Mouse (Mus musculus) erythroblast, embryonic 14.5 days (primary cell): ENCODE measurements around the gene Setd4. TPM values are rescaled to one million over a fixed set of nuclear protein-coding genes. Genes with fewer than 3 reads are reported as not detected.

ENCODE experiments used
- H3K27me3 ChIP-seq: 2 replicates; pipeline ENCODE4 v1.6.1; 2012; ENCODE audit warnings: inconsistent platforms; ENCODE audit not compliant: control insufficient read depth
- H3K36me3 ChIP-seq: 2 replicates; pipeline ENCODE4 v1.6.1; 2012; ENCODE audit warnings: mild to moderate bottlenecking, inconsistent platforms; ENCODE audit not compliant: control insufficient read depth
- H3K4me1 ChIP-seq: 2 replicates; pipeline ENCODE4 v1.6.1; 2012; ENCODE audit warnings: inconsistent platforms; ENCODE audit not compliant: control insufficient read depth
- H3K4me3 ChIP-seq: replicated peaks from 2 replicates; pipeline ENCODE3; 2012; ENCODE audit warnings: moderate library complexity, mild to moderate bottlenecking, inconsistent platforms
- H3K9me3 ChIP-seq: 2 replicates; pipeline ENCODE4 v1.6.1; 2012; ENCODE audit warnings: low read length, inconsistent platforms, mixed read lengths; ENCODE audit not compliant: control insufficient read depth
- GATA1 ChIP-seq: IDR thresholded peaks from 2 replicates; pipeline ENCODE4 v1.6.1; 2012; ENCODE audit warnings: low read length, inconsistent platforms, mixed read lengths
- TAL1 ChIP-seq: IDR thresholded peaks from 3 replicates; pipeline ENCODE4 v1.6.1; 2012; ENCODE audit warnings: low read length, inconsistent platforms, mixed read lengths
- polyA plus RNA-seq: library from polyadenylated mRNA; stranded (reverse); fragments of >175 nt; gene quantifications from 2 replicates; pipeline ENCODE4 v1.2.3, GENCODE M21; 2012

Setd4 gene
- polyA plus RNA-seq, 1 experiment: 0.11 TPM

DNA sequence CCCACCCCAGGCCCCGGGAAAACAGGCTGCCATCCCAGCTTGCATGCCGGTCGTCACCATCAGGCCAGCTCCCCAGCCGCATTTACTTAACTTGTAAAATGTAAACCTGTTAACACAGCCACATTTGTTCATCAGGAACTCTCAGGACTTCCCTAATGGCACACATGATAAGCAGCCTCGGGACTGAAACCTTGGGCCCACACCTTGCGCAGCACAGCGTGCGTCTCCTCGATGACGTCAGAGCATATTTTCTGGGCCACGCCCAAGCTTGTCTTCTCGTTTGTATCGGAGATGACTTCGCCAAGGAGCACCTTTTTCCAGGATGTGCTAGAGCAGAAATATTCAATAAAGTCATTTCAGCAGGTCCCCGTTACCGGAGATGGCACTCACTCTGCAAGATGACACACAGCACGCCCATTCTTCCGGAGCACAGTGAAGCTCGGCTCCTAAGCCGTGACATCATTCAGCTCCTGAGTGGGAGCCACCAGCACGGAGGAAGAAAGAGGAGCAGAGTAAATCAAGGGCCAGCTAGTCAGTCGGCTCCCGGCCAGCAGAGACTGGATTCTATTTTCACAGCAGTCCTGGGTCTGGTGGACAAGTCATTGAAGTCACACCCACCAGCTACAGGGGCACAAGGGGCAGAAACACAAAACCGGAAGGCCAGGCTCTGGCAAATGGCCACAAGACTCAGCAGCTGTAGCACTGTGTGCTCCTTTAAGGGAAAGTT, 18.7 kb downstream of the Setd4 start:
- TF ChIP-seq GATA1: no peak
- no peak for TF ChIP-seq TAL1
- Histone ChIP-seq H3K36me3 (peaks cover 29% of the 10 kb centered on the region), H3K27me3 (no peaks in the 10 kb centered on the region), H3K9me3 (no peaks in the 10 kb centered on the region), H3K4me1 (peaks cover 4% of the 10 kb centered on the region), H3K4me3 (no peak overlapping the region)

DNA sequence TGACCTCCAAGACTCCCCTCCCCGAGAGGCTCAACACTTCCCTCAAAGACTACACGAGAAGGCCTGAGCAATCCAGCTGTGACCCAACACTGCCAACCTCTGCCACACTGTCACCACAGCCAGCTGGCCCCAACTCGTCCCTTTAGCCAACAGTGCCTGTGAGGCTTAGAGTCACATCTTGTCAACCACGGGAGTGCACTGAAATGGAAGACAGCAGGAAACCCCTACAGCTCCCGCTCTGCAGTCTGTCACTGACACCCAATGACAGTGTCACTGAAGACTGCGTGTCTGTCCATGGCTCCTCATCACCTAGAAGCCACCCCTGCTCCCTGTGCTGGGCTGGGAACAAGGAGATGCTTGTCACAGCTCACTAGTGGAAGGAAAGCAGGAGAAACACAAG, 22.7 kb downstream of the Setd4 start:
- H3K27me3 ChIP-seq: no peaks in the 10 kb centered on the region
- H3K36me3 ChIP-seq: peaks cover 15% of the 10 kb centered on the region
- TF ChIP-seq GATA1 (no peak), TAL1 (no peak)
- H3K4me3 ChIP-seq: no peak overlapping the region
- peaks cover 8% of the 10 kb centered on the region; the same call in 1 of the 2 replicates for H3K9me3 ChIP-seq
- H3K4me1 ChIP-seq: no peaks in the 10 kb centered on the region; the same call in 1 of the 2 replicates

DNA sequence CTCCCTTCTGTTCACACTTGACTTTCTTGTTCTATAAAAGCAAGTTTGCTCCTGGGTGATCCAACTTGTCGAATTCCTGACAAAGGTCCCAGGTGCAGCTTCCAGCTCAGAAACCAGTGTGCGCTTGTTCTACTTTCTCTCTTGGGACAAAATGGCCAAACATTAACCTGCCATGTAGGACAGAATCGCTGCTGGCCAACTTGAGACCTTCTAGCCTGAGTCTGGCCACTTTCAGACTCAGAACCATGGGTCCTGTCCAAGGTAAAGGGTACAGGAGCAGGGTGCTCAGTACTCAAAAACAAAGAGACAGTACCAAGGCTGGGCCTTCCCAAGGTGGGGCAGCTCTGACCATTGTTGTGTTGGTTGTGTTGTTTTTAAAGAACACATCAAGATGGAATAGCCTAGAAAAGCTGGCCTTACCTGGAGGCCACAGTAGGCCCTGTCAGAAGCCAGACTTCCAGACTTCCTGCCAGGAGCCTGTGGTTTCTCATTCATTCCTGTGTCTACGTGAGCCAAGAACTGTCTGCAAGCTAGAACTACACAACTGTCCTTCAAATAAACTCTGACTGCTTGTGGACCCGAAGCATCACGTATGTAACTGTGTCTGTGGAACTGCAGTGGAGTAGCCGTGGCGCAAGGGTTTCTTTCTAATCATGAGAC, 25.4 kb downstream of the Setd4 start:
- H3K4me3 ChIP-seq: no peak overlapping the region
- no peak for TF ChIP-seq TAL1
- peaks cover 8% of the 10 kb centered on the region; the same call in 1 of the 2 replicates for H3K9me3 ChIP-seq
- H3K36me3 ChIP-seq: no peaks in the 10 kb centered on the region; the same call in 1 of the 2 replicates
- H3K27me3 ChIP-seq: no peaks in the 10 kb centered on the region
- no peaks in the 10 kb centered on the region; the same call in 1 of the 2 replicates for H3K4me1 ChIP-seq

GRCm38 (mm10) chr16:93576412-93577082, 27.3 kb downstream of the Setd4 start:
- H3K4me3 ChIP-seq: no peak overlapping the region
- no peak for TF ChIP-seq TAL1
- TF ChIP-seq GATA1: no peak
- H3K36me3 ChIP-seq: no peaks in the 10 kb centered on the region; the same call in 1 of the 2 replicates
- peaks cover 8% of the 10 kb centered on the region; the same call in 1 of the 2 replicates for H3K9me3 ChIP-seq
- no peaks in the 10 kb centered on the region; the same call in 1 of the 2 replicates for H3K4me1 ChIP-seq
- H3K27me3 ChIP-seq: no peaks in the 10 kb centered on the region

DNA sequence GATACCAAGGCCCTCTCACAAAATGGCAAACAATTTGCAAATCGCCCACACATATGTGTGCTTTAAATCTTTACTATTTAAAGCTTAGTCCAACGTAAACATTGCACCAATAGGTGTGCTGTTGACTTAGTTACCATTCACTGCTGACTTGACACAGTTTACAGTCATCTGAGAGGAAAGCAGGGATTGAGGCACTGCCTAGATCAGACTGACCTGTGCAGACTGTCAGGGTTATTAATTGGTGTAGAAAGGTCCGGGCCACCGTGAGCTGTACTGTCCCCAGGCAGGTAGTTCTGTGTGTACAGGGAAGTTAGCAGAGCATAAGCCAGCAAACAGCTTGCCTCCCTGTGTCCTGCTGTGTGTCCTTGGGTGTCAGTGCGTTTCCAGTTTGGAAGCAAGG, 28.3 kb downstream of the Setd4 start:
- Histone ChIP-seq H3K27me3 (no peaks in the 10 kb centered on the region), H3K36me3 (no peaks in the 10 kb centered on the region; the same call in 1 of the 2 replicates), H3K4me3 (no peak overlapping the region), H3K4me1 (no peaks in the 10 kb centered on the region; the same call in 1 of the 2 replicates), H3K9me3 (peaks cover 8% of the 10 kb centered on the region; the same call in 1 of the 2 replicates)
- TF ChIP-seq GATA1 (no peak), TAL1 (no peak)

GRCm38 (mm10) chr16:93574521-93575191, 29.2 kb downstream of the Setd4 start:
- Histone ChIP-seq H3K27me3 (no peaks in the 10 kb centered on the region), H3K4me3 (no peak overlapping the region), H3K36me3 (no peaks in the 10 kb centered on the region; the same call in 1 of the 2 replicates), H3K4me1 (no peaks in the 10 kb centered on the region; the same call in 1 of the 2 replicates), H3K9me3 (peaks cover 4% of the 10 kb centered on the region; the same call in 1 of the 2 replicates)
- no peak for TF ChIP-seq GATA1
- TF ChIP-seq TAL1: no peak

- TF ChIP-seq TAL1 (no peak), GATA1 (no peak)
- Histone ChIP-seq H3K4me1 (no peaks in the 10 kb centered on the region), H3K36me3 (no peaks in the 10 kb centered on the region), H3K9me3 (no peaks in the 10 kb centered on the region), H3K4me3 (no peak overlapping the region), H3K27me3 (no peaks in the 10 kb centered on the region)
Measured at GRCm38 (mm10) chr16:93573434-93573833, 30.4 kb downstream of the Setd4 start.

- no peaks in the 10 kb centered on the region for H3K36me3 ChIP-seq
- H3K4me1 ChIP-seq: no peaks in the 10 kb centered on the region
- TF ChIP-seq TAL1 (no peak), GATA1 (no peak)
- H3K27me3 ChIP-seq: no peaks in the 10 kb centered on the region
- H3K4me3 ChIP-seq: no peak overlapping the region
- no peaks in the 10 kb centered on the region for H3K9me3 ChIP-seq
Measured at GRCm38 (mm10) chr16:93572383-93572782, 31.5 kb downstream of the Setd4 start.
